Comparison of ENCODE assay signal across 26 mouse cellular contexts in genomic region chr7:104950234-104950633, GRCm38 (mm10). TPM values are rescaled to one million over a fixed set of nuclear protein-coding genes. Genes with fewer than 3 reads are reported as not detected.
A peak's percentile ranks its signal among the peaks of the same experiment; 100 is the strongest.
DNase-seq lines count a peak whose midpoint lies in the region; ATAC-seq and TF ChIP-seq lines count a peak whose summit lies in the region.
"Not testable (repeated sequence)": the region's sequence is repeated elsewhere in the genome, so short reads cannot be mapped to it uniquely, and the experiment has no call there.
"Had no signal": no experiment of that assay in that cellular context is flagged by ENCODE, and none has a peak within 500 bp of the region (broad histone marks: within the 10 kb centered on the region; RNA-seq: fewer than 3 reads in every experiment).

No protein-coding gene starts in this region.

- H3K9me3 ChIP-seq in E14TG2a.4 (ENCODE audit: low read length) = peaks cover 43% of the 10 kb centered on the region
- not testable (repeated sequence) for H3K9me3 ChIP-seq in G1E (replicated peaks)

- H3K4me1 ChIP-seq in E14TG2a.4 (replicated peaks; ENCODE audit: low read depth, low read length); G1E (ENCODE audit: insufficient read depth, low read depth, low read length): not testable (repeated sequence)

- 0 out of 2 replicates have a peak overlapping the region, but pooled peaks have one; percentile 20 for H3K4me3 ChIP-seq in E14TG2a.4 (replicated peaks; ENCODE audit: low read length)
- not testable (repeated sequence) for H3K4me3 ChIP-seq in G1E (ENCODE audit: low read depth, low read length)

- not testable (repeated sequence) for TF ChIP-seq CTCF in E14TG2a.4 (conservative IDR thresholded peaks at IDR 0.05; ENCODE audit: low read length); G1E (IDR thresholded peaks at IDR 0.05; ENCODE audit: low read depth, low read length)

- DNase-seq in G1E (ENCODE audit: low spot score) = not testable (repeated sequence)

- peak; percentile 54; the same call in 1 of the 2 replicates for ATAC-seq in G1E (ENCODE audit: extremely low read depth, insufficient number of reproducible peaks, low FRiP score, poor library complexity, severe bottlenecking)
- ATAC-seq in activated CD4-positive, CD25-positive, alpha-beta regulatory T cell, adult 4 months = peak; percentile 72
- ATAC-seq in erythroid progenitor cell, adult 5-6 weeks (replicated peaks; ENCODE audit: low FRiP score, poor library complexity, severe bottlenecking) = peak; percentile 73
- ATAC-seq in hematopoietic stem cell, adult 5-6 weeks (replicated peaks in 1 of 2; ENCODE audit: insufficient read depth in 1 of 2, low FRiP score in 2 of 2, low TSS enrichment in 1 of 2, low read depth in 1 of 2, poor library complexity in 2 of 2, severe bottlenecking in 2 of 2) = peak; percentile 59 to 69; a peak in 1 of 4 replicates
- ATAC-seq in megakaryocyte, adult 5-6 weeks (ENCODE audit: poor library complexity, severe bottlenecking) = peak; percentile 88
- peak; percentile 73; the same call in 1 of the 2 replicates for ATAC-seq in monocyte, adult 5-6 weeks (replicated peaks; ENCODE audit: insufficient number of reproducible peaks, low FRiP score, low TSS enrichment, poor library complexity, severe bottlenecking)

- not testable (repeated sequence) for H3K36me3 ChIP-seq in E14TG2a.4 (ENCODE audit: insufficient read depth, low read length); G1E (replicated peaks)

- not testable (repeated sequence) for H3K27me3 ChIP-seq in E14TG2a.4 (ENCODE audit: insufficient read depth, low read length); G1E (ENCODE audit: insufficient read depth, low read length)

RNA-seq across cellular contexts. Expression of gene Olfr670, which starts 12.2 kb away (rescaled TPM):
- total RNA-seq in G1E (2014; fragmentation: Nextera tagmentation) = not detected in 2 replicates
- under 0.01 and 0.12 TPM in 2 replicates for total RNA-seq in G1E (2017)
- not detected in 2 replicates for polyA plus RNA-seq in G1E (2012)
- not detected for polyA plus RNA-seq in activated CD4-positive, CD25-positive, alpha-beta regulatory T cell, adult 4 months (2017; shearing (Covaris generic))
- total RNA-seq in erythroid progenitor cell, adult 5-6 weeks (2015; ENCODE audit: low replicate concordance) = not detected in 2 replicates
- not detected in 2 replicates for total RNA-seq in erythroid progenitor cell, adult 5-6 weeks (2017; ENCODE audit: low replicate concordance)
- total RNA-seq in hematopoietic stem cell, adult 5-6 weeks (2017) = not detected in 2 replicates
- total RNA-seq in megakaryocyte, adult 5-6 weeks (2015) = not detected in 2 replicates
- total RNA-seq in megakaryocyte, adult 5-6 weeks (2017) = not detected in 2 replicates
- total RNA-seq in monocyte, adult 5-6 weeks (2017) = not detected in 3 replicates
- total RNA-seq: adrenal gland, adult 8-10 months; adrenal gland, postnatal 25 days; gastrocnemius, adult 18-20 months; gastrocnemius, postnatal 10 days; gastrocnemius, postnatal 36 days; heart, adult 8-10 months; heart, postnatal 25 days had no signal
- polyA plus RNA-seq: brain, embryonic 14.5 days; embryonic facial prominence, embryonic 11.5 days; embryonic facial prominence, embryonic 14.5 days; forebrain, embryonic 12.5 days; forebrain, embryonic 15.5 days; heart, embryonic 11.5 days; heart, embryonic 14.5 days; heart, postnatal 0 days; hindbrain, embryonic 10.5 days; hindbrain, embryonic 13.5 days; hindbrain, embryonic 16.5 days; intestine, embryonic 16.5 days had no signal

RNA-seq across cellular contexts. Expression of gene Olfr669, which starts 16.2 kb away (rescaled TPM):
- total RNA-seq in G1E (2014; fragmentation: Nextera tagmentation) = not detected in 2 replicates
- 0.11 TPM in 1 of 2 replicates, not detected in the other for total RNA-seq in G1E (2017)
- polyA plus RNA-seq in G1E (2012) = not detected in 2 replicates
- not detected for polyA plus RNA-seq in activated CD4-positive, CD25-positive, alpha-beta regulatory T cell, adult 4 months (2017; shearing (Covaris generic))
- total RNA-seq in erythroid progenitor cell, adult 5-6 weeks (2015; ENCODE audit: low replicate concordance) = not detected in 2 replicates
- total RNA-seq in erythroid progenitor cell, adult 5-6 weeks (2017; ENCODE audit: low replicate concordance) = not detected in 2 replicates
- not detected in 2 replicates for total RNA-seq in hematopoietic stem cell, adult 5-6 weeks (2017)
- total RNA-seq in megakaryocyte, adult 5-6 weeks (2015) = not detected in 2 replicates
- not detected in 2 replicates for total RNA-seq in megakaryocyte, adult 5-6 weeks (2017)
- not detected in 3 replicates for total RNA-seq in monocyte, adult 5-6 weeks (2017)
- total RNA-seq: adrenal gland, adult 8-10 months; adrenal gland, postnatal 25 days; gastrocnemius, adult 18-20 months; gastrocnemius, postnatal 10 days; gastrocnemius, postnatal 36 days; heart, adult 8-10 months; heart, postnatal 25 days had no signal
- polyA plus RNA-seq: brain, embryonic 14.5 days; embryonic facial prominence, embryonic 11.5 days; embryonic facial prominence, embryonic 14.5 days; forebrain, embryonic 12.5 days; forebrain, embryonic 15.5 days; heart, embryonic 11.5 days; heart, embryonic 14.5 days; heart, postnatal 0 days; hindbrain, embryonic 10.5 days; hindbrain, embryonic 13.5 days; hindbrain, embryonic 16.5 days; intestine, embryonic 16.5 days had no signal

RNA-seq across cellular contexts. Expression of gene Olfr668, which starts 22.4 kb away (rescaled TPM):
- total RNA-seq in G1E (2014; fragmentation: Nextera tagmentation) (not detected in 2 replicates), G1E (2017) (0.12 TPM in 1 of 2 replicates, not detected in the other)
- polyA plus RNA-seq in G1E (2012) = not detected in 2 replicates
- not detected for polyA plus RNA-seq in activated CD4-positive, CD25-positive, alpha-beta regulatory T cell, adult 4 months (2017; shearing (Covaris generic))
- total RNA-seq in erythroid progenitor cell, adult 5-6 weeks (2015; ENCODE audit: low replicate concordance) = not detected in 2 replicates
- total RNA-seq in erythroid progenitor cell, adult 5-6 weeks (2017; ENCODE audit: low replicate concordance) = not detected in 2 replicates
- not detected in 2 replicates for total RNA-seq in hematopoietic stem cell, adult 5-6 weeks (2017)
- total RNA-seq in megakaryocyte, adult 5-6 weeks (2015) = not detected in 2 replicates
- not detected in 2 replicates for total RNA-seq in megakaryocyte, adult 5-6 weeks (2017)
- total RNA-seq in monocyte, adult 5-6 weeks (2017) = not detected in 3 replicates
- total RNA-seq: adrenal gland, adult 8-10 months; adrenal gland, postnatal 25 days; gastrocnemius, adult 18-20 months; gastrocnemius, postnatal 10 days; gastrocnemius, postnatal 36 days; heart, adult 8-10 months; heart, postnatal 25 days had no signal
- polyA plus RNA-seq: brain, embryonic 14.5 days; embryonic facial prominence, embryonic 11.5 days; embryonic facial prominence, embryonic 14.5 days; forebrain, embryonic 12.5 days; forebrain, embryonic 15.5 days; heart, embryonic 11.5 days; heart, embryonic 14.5 days; heart, postnatal 0 days; hindbrain, embryonic 10.5 days; hindbrain, embryonic 13.5 days; hindbrain, embryonic 16.5 days; intestine, embryonic 16.5 days had no signal

RNA-seq across cellular contexts. Expression of gene Olfr671, which starts 28.7 kb away (rescaled TPM):
- not detected in 2 replicates for total RNA-seq in G1E (2014; fragmentation: Nextera tagmentation)
- total RNA-seq in G1E (2017) = 0.22 TPM in 1 of 2 replicates, not detected in the other
- not detected in 2 replicates for polyA plus RNA-seq in G1E (2012)
- not detected for polyA plus RNA-seq in activated CD4-positive, CD25-positive, alpha-beta regulatory T cell, adult 4 months (2017; shearing (Covaris generic))
- total RNA-seq in erythroid progenitor cell, adult 5-6 weeks (2015; ENCODE audit: low replicate concordance) = not detected in 2 replicates
- total RNA-seq in erythroid progenitor cell, adult 5-6 weeks (2017; ENCODE audit: low replicate concordance) = not detected in 2 replicates
- total RNA-seq in hematopoietic stem cell, adult 5-6 weeks (2017) = not detected in 2 replicates
- not detected in 2 replicates for total RNA-seq in megakaryocyte, adult 5-6 weeks (2015)
- not detected in 2 replicates for total RNA-seq in megakaryocyte, adult 5-6 weeks (2017)
- total RNA-seq in monocyte, adult 5-6 weeks (2017) = not detected in 3 replicates
- total RNA-seq: adrenal gland, adult 8-10 months; adrenal gland, postnatal 25 days; gastrocnemius, adult 18-20 months; gastrocnemius, postnatal 10 days; gastrocnemius, postnatal 36 days; heart, adult 8-10 months; heart, postnatal 25 days had no signal
- polyA plus RNA-seq: brain, embryonic 14.5 days; embryonic facial prominence, embryonic 11.5 days; embryonic facial prominence, embryonic 14.5 days; forebrain, embryonic 12.5 days; forebrain, embryonic 15.5 days; heart, embryonic 11.5 days; heart, embryonic 14.5 days; heart, postnatal 0 days; hindbrain, embryonic 10.5 days; hindbrain, embryonic 13.5 days; hindbrain, embryonic 16.5 days; intestine, embryonic 16.5 days had no signal

RNA-seq across cellular contexts. Expression of gene Olfr667, which starts 29.0 kb away (rescaled TPM):
- total RNA-seq in G1E (2014; fragmentation: Nextera tagmentation) (not detected in 2 replicates), G1E (2017) (0.22 TPM in 1 of 2 replicates, not detected in the other)
- polyA plus RNA-seq in G1E (2012) = not detected in 2 replicates
- not detected for polyA plus RNA-seq in activated CD4-positive, CD25-positive, alpha-beta regulatory T cell, adult 4 months (2017; shearing (Covaris generic))
- not detected in 2 replicates for total RNA-seq in erythroid progenitor cell, adult 5-6 weeks (2015; ENCODE audit: low replicate concordance)
- total RNA-seq in erythroid progenitor cell, adult 5-6 weeks (2017; ENCODE audit: low replicate concordance) = not detected in 2 replicates
- not detected in 2 replicates for total RNA-seq in hematopoietic stem cell, adult 5-6 weeks (2017)
- not detected in 2 replicates for total RNA-seq in megakaryocyte, adult 5-6 weeks (2015)
- total RNA-seq in megakaryocyte, adult 5-6 weeks (2017) = not detected in 2 replicates
- total RNA-seq in monocyte, adult 5-6 weeks (2017) = not detected in 3 replicates
- total RNA-seq: adrenal gland, adult 8-10 months; adrenal gland, postnatal 25 days; gastrocnemius, adult 18-20 months; gastrocnemius, postnatal 10 days; gastrocnemius, postnatal 36 days; heart, adult 8-10 months; heart, postnatal 25 days had no signal
- polyA plus RNA-seq: brain, embryonic 14.5 days; embryonic facial prominence, embryonic 11.5 days; embryonic facial prominence, embryonic 14.5 days; forebrain, embryonic 12.5 days; forebrain, embryonic 15.5 days; heart, embryonic 11.5 days; heart, embryonic 14.5 days; heart, postnatal 0 days; hindbrain, embryonic 10.5 days; hindbrain, embryonic 13.5 days; hindbrain, embryonic 16.5 days; intestine, embryonic 16.5 days had no signal
